Mouse (Mus musculus): ENCODE data around the gene Tbc1d16.
A peak's percentile ranks its signal among the peaks of the same experiment; 100 is the strongest.
"Not testable (repeated sequence)": the region's sequence is repeated elsewhere in the genome, so short reads cannot be mapped to it uniquely, and the experiment has no call there.

Gene Tbc1d16

DNA sequence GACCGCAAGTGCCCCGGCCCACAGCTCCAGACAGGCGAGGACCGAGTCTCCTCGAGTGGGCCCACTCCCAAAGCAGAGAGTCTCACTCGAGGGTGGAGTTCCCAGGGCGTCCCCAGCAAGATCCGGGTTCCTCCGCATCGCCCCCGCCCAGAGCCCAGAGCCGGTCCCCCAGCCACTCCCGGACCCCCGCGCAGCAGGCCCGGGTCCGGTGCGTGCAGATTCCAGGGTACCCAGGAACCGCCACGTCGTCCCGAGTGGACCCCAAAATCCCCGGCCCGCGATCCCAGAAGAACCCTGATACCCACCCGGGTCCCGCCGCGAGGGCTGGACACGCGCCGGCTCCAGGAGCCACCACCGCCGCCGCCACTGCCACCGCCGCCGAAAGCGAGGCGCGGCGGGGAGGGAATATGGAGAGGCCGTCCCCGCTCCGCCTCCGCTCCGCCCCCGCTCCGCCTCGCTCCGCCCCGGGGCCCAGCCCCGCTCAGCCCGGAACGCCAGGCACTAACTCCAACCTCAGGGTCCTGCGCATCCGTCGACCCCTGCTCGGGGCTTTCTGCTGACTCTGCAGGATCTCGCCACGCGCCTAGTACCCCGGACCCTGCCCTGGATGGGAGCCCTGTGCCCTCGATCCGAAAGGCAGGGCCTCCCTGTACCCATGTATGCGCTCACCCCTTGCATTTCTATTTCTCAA is at the start of gene Tbc1d16, which contains the start of gene Ccdc40:
Gene Tbc1d16 (minus strand): TSS at position 409 of the 691 bp plus-strand sequence.
Gene Ccdc40 (plus strand): TSS at position 482 of the 691 bp plus-strand sequence.
- DNase-seq (ENCODE audit: extremely low read depth, insufficient read length, low spot score), result no peak

DNA sequence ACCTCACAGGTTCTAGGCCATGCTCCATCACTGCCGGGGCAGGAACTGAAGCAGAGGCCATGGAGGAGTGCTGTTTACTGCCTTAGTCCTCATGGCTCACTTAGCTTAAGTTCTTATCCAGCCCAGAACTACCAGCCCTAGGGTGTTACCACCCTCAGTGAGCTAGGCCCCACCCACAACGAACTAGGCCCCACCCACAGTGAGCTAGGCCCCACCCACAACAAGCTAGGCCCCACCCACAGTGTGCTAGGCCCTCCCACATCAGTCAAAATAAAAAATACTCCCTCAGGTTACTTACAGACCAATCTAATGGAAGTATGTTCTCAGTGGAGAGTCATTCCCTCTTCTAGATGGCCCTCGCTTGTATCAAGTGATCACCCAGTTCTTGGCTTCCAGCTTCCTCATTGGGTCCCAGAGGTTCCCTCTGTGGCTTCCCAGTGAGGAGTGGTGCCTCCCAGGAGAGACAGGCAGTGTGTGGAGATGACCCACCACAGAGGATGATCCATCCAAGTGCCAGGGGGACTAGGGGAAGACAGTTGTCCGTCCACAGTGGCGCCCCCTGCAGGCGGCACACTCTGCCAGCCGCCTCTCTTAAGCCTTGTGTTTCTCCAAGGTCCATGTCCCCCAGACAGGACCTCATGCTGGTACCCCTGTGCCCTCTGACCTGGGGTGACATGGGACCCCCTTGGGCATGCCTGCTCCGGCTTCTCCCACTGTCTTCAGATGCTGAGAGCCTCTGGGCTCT is 45.1 kb upstream of the Tbc1d16 start:
- no peak for DNase-seq (ENCODE audit: extremely low read depth, insufficient read length, low spot score)

DNA sequence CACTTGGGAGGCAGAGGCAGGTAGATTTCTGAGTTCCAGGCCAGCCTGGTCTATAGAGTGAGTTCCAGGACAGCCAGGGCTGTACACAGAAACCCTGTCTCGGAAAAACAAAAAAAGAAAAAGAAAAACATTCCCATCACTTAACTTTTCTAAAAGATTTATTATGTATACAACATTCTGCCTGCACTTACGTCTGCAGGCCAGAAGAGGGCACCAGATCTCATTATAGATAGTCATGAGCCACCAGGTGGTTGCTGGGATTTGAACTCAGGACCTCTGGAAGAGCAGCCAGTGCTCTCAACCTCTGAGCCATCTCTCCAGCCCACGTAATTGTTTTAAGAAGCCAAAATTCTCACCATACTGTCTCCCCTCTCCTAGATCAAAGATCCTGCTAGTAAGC is 44.2 kb upstream of the Tbc1d16 start:
- DNase-seq (ENCODE audit: extremely low read depth, insufficient read length, low spot score), result not testable (repeated sequence)

DNA sequence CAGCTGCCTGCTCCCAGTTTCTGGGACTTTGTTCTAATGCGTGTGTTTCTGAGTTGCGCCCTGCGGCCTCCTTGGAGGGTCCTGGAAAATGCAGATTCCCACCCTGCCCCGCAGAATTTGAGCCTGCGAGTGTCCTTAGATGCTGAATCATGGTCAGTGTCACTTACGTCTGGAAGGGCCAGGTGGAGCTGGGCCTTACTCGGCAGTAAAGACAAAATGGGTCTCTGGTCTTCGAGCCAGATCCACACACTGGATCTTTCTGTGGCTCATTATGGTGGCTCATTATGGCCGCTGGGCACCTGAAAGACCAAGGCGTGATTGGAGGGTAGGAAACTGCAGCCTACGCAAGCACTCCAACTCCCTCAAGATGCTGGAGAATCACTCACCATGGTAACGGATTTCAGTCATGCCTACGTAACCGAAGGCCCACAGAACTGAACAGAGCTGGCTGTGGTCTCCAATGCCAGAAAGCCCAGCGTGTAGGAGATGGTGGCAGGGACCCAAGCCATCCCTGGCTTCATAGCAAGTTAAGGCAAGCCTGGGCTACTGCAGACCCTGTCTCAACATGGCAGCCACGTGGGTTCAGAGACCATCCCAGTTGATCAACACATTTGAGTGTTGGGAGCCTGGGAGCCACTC is 40.4 kb upstream of the Tbc1d16 start:
- DNase-seq (ENCODE audit: extremely low read depth, insufficient read length, low spot score), result no peak

DNA sequence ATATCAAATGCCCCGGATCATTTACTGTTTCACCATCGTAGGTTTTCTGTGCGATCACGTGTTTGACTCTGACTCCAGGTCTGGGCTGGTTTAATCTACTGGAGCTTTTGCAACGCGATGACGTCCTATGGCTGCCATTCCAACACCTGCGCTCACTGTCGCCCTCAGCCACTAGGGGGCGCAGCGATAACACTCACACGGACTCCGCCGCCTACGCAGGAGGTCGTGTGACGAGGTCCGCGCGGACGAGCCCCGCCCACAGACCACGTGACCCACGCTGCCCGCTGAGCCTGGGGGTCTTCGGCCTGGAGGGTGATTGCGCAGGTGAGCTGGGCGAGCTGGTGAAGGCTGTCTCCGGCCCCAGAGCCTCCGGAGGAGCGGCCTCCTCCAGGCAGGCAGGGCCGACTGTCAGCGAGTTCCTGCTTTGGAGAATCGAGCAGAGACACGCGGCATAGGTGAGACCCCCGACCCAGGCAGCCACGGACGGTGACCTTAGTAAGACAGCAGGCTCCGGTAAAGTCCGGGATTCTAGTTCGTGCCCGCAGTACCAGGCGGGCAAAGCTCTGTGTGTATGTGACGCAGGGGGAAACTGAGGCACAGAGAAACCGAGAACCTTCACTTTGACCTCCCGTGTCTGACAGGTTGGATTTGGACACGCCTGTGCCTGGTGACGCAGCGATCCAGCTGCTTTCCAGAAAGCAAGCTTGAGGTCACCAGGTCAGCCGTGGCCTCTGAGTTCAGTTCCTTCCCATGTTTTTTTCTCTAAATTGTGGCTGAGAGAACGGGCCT is 39.7 kb upstream of the Tbc1d16 start, which contains the start of gene Gaa:
Gene Gaa (plus strand): TSS at position 120 of the 789 bp plus-strand sequence.
- DNase-seq (ENCODE audit: extremely low read depth, insufficient read length, low spot score), result peak; percentile 88

DNA sequence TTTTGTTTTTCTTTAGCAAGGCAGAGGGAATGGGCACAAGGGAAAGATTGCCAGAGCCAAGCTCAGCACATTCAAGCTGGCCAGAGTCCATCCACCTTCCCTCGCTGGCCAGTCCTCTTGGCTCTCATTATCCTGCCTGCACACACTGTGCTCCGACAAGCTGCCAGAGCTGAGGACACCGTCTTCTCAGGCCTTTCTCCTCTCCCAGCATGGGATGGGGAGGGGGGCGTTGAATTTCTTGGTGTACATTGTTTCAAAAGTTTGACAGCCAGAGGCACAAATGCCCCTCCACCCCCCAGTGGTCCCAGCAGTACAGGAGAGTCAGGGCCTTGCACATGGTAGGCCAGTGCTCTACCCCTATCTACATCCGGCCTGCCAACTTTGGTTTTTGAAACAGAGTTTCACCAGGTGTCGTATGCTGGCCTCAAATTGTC is 39.0 kb upstream of the Tbc1d16 start:
- DNase-seq (ENCODE audit: extremely low read depth, insufficient read length, low spot score), result no peak

DNA sequence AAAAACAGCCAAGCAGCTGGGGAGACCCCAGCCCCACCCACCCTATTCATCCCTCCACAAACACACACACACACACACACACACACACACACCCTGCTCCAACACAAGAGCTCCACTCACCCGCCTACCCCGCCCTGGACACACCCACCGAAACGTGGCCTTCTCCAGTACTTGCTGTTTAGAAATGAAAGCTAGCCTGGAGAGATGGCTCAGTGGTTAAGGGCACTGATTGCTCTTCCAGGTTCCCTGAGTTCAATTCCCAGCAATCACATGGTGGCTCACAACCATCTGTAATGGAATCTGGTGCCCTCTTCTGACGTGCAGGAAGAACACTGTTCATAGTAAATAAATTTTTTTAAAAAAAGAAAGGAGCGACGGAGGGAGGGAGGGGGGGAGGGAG is 37.5 kb upstream of the Tbc1d16 start:
- no peak for DNase-seq (ENCODE audit: extremely low read depth, insufficient read length, low spot score)

DNA sequence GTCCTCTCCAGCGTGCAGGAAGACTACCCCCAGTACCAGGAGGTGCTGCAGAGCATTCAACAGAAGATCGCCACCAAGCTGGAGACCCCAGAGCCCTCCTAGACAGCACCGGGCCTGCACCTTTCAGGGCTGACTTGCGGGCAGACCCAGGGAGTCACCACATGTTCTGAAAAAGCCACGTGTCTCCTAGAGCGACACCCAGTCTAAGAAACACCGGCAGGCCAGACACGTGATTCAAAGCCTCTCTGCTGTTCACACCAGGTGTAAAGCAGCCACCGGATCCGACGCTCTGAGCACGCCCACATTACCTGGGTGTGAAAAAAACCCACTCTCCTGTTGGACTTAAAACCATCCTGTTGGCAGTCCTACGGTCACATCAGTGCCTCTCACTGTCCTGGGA is 36.1 kb upstream of the Tbc1d16 start:
- DNase-seq (ENCODE audit: extremely low read depth, insufficient read length, low spot score), result no peak

DNA sequence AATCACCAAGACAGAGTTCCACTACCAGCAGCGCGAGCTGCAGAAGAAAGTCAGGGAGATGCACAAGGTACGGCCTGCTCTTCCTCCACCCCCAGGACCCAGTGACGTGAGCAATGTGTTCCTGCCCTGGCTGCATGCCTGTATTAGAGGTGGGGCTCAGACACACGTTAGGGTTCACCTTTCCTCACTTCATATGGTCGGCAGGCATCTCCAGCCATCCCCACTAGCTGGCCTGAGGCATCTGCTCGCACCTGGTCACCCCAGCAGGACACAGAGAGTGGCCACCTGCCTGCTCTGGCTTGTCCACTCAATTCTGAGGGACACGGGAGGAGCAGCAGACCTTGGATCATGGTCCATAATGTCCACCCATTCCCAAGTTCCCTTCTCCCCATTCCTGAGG is 31.7 kb upstream of the Tbc1d16 start:
- DNase-seq (ENCODE audit: extremely low read depth, insufficient read length, low spot score), result no peak

DNA sequence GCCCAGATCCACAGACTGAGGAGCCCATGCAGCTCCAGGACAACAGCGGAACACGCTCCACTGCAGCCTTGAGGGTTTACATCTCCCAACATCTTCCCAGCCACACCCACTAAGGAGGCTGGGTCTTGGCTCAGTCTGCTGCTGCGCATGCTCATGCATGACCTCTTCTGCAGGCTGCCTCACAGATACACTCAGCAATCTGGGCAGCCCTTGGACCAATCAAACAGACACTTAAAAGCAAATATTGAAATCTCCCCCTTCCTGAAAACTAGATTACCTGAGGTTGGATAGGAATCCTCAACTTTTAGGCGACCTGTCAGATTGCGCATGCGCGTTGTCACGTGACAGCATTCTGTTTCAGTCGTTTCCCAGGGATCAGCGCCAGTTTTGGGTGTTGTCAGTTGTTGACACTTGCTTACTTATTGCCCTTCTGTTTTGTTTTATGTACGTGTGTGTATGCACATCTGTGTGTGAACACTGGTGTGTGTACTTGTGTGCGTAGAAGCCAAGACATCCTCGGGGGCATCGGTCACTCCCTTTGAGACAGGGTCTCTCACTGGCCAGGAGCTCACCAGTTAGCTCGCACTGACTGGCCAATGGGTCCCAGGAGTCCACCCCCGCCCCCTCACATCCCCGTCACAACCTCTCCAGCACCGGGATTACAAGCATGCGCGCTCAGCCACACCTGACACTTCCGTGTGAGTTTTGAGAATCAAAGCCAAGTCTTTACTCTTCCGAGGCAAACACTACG is 30.4 kb upstream of the Tbc1d16 start:
- no peak for DNase-seq (ENCODE audit: extremely low read depth, insufficient read length, low spot score)

DNA sequence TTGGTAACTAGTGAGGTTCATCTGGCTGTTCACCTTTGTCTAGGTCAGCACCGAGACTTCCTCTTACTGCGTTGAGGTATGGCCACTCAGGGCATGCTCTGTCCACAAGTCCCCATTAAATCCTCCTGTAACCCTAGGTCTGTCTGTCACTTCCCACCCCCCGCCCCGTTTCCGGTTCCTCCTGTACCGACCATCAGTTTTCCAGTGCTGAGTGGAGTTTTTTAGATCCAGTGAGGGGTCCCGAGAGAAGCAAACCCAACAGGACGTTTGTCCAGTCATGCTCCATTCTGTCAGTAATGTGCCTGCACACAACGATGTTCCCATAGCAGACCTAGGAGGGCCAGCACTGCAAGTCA is 29.9 kb upstream of the Tbc1d16 start:
- DNase-seq (ENCODE audit: extremely low read depth, insufficient read length, low spot score), result no peak

DNA sequence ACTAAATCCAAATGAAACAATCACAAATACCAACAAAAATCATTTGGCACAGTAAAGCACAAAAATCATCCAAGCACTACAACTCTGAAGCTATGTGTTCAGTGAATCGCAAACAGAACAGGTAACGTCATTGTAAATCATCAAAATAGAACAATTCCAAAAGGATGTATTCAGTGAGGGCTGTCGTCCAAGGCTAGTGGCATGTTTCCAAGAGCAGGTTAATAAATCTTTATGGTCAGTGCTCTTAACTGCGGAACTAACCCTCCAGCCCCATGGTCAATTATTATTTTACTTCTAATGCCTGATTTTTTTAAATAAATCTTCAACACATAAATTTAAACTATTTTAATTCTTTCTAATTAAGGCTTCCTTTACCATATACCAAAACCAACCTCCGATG is 28.3 kb upstream of the Tbc1d16 start:
- not testable (repeated sequence) for DNase-seq (ENCODE audit: extremely low read depth, insufficient read length, low spot score)

DNA sequence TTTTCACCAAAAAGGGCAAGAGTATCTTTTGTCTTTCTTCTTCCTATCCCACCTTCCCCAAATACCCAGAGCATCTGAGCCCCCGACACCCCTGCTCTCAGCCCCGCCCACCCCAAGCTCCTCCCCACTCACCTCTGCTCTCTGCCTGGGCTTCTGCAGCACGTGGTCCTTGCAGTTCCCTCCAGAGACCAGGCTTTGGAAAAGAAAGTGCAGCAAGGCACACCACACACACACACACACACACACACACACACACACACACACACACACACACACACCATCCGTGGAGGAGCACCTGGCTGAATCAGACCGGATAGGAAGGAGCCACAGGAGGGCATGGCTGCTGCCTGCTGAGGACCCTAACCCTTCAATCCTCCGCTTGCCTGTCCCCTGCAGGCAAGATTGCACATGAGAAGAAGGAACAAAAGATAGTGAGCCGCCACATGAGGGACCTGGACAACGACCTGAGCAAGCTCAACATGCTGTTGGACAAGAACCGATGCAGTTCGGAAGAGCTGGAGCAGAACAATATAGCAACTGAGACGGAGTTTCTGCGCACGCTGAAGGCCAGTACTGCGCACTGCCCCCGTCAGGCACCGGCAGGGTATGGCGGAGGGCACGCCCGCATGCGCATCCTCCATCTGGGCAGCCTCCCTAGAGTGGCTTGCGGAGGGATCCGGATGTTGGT is 24.7 kb upstream of the Tbc1d16 start:
- no peak for DNase-seq (ENCODE audit: extremely low read depth, insufficient read length, low spot score)

DNA sequence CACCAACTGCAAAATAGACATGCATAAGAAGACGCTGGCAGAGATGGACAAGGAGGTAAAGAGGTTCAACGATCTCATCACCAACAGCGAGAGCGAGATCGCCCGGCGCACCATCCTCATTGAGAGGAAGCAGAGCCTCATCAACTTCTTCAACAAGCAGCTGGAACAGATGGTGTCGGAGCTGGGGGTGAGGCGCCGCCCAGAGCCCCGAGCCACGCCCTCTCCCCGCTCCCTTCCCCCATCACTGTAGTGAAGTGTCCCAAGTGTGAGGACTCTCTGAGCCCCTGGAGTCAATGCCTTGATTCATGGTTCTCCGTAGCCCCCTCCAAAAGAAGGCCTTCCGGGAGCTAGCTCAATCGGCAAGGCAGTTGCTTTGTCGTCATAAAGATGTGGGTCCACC is 22.7 kb upstream of the Tbc1d16 start:
- no peak for DNase-seq (ENCODE audit: extremely low read depth, insufficient read length, low spot score)

DNA sequence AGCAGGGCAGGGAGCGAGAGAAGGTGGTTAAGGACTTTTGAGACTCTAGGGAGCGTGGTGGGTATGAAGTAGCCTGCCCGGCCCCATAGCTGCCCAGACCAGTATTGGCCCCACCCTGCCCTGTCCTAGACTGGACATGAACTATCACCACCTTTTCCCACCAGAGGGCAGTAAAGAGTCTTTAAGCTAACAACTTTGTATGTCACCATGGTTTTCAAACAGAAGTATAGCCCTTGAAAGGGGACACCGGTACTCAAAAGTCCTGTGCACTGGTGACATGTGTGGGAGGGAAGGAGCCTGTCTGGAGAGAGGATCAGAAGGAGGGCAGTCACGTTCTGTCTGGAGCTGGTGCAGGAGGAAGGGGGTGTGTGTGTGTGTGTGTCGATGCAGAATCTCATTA is 20.7 kb upstream of the Tbc1d16 start:
- DNase-seq (ENCODE audit: extremely low read depth, insufficient read length, low spot score), result peak; percentile 46

DNA sequence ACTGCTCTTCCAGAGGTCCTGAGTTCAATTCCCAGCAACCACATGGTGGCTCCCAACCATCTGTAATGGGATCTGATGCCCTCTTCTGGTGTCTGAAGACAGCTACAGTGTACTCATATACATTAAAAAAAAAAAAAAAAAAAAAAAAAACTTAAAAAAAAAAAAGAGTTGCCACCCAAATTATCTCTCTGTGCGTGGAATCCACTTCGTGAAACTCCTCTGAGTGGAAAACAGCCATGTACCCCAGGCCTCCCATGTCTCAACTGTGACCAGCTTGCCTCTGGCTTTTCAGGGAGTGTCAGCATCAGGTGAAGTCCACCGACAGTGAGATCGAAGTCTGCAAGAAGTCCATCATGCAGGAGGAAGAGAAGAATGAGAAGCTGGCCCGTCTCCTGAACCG is 17.2 kb upstream of the Tbc1d16 start:
- DNase-seq (ENCODE audit: extremely low read depth, insufficient read length, low spot score), result not testable (repeated sequence)

DNA sequence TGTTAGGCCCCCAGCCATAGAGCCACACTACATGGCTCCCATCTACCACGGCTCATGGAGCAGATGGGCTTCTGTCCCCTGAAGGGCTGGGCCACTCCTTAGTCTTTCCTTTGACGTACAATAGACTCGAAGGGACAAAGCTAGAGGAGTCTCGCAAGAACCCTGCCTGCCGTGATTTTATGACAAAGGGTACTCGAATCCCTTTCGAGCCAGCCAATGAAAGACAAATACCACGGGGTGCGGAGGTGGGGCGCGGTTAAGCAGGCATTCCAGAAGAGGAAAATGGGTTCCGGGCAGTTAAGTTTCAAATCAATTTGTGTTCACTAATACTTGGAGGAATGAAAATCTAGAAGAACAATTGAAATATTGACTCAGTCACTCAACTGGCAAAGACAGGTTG is 11.2 kb upstream of the Tbc1d16 start:
- no peak for DNase-seq (ENCODE audit: extremely low read depth, insufficient read length, low spot score)

DNA sequence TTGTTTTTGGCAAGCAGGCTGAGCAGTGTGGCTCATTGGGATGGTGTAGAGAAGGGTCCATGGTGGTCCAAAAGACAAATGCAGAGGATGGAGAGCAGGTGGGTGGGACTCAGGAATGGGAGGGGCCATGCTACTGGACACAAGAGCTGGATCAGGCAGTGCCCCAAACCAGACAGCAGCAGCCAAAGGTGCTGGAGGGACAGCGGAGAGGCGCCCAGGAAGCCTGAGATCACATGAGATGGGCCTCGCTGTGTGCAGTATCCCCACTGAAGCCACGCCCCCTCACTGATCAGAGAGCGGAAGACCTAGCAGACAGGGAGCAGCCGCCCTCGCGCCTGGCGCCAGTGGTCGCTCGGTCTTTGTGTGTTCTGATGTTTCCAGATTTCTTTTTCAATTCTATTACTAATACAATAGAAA is 10.0 kb upstream of the Tbc1d16 start:
- DNase-seq (ENCODE audit: extremely low read depth, insufficient read length, low spot score), result no peak

DNA sequence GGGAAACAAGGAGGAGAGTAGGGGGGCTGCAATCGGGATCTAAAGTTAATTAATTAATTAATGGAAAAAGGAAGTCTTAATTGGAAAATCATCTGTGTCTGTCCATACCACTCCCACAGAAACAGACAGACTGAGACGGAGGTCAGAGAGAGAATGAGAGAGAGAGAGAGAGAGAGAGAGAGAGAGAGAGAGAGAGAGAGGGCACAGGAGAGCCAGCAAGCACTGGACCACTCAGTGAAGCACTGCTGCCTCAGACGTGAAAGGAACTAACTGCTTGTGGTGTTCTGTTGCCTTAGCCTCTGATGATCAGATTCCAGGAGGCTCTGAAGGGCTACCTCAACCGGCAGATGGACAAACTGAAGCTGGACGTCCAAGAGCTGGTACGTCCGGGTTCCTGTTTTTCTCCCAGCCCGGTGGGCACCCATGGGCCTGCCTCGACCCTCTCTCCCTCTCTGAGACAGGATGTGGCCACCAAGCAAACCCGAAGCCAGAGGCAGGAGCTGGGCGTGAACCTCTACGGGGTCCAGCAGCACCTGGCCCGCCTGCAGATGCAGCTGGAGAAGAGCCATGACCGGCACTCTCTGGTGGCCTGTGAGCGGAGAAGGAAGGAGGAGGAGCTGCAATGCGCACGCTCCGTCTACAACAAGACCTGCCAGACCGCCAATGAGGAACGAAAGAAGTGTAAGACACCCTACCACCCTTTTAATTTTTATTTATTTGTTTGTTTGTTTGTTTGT is 9.4 kb upstream of the Tbc1d16 start:
- no peak for DNase-seq (ENCODE audit: extremely low read depth, insufficient read length, low spot score)
